Mouse (Mus musculus): ENCODE results near the gene Jund.
A peak's percentile ranks its signal among the peaks of the same experiment; 100 is the strongest.

The Jund gene

DNA sequence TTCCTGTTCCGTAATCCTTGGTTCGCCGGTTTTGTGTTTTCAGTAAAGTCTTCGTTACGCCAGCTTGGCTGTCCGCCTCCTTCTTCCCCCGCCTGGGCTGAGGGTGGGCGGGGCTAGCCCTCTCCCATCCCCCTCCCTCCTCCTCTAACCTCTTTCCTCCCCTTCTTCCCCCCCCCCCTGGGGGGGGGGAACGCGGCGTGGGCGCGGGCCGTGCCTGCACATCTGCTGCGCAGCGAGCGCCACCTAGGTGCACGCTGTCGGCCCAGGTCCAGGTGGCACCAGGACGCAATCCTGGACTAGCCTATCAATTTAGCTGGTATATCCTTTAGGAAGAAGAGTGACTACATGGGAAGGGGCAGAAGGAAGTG, 1.8 kb downstream of the Jund start:
- peak; percentile 96 for DNase-seq

DNA sequence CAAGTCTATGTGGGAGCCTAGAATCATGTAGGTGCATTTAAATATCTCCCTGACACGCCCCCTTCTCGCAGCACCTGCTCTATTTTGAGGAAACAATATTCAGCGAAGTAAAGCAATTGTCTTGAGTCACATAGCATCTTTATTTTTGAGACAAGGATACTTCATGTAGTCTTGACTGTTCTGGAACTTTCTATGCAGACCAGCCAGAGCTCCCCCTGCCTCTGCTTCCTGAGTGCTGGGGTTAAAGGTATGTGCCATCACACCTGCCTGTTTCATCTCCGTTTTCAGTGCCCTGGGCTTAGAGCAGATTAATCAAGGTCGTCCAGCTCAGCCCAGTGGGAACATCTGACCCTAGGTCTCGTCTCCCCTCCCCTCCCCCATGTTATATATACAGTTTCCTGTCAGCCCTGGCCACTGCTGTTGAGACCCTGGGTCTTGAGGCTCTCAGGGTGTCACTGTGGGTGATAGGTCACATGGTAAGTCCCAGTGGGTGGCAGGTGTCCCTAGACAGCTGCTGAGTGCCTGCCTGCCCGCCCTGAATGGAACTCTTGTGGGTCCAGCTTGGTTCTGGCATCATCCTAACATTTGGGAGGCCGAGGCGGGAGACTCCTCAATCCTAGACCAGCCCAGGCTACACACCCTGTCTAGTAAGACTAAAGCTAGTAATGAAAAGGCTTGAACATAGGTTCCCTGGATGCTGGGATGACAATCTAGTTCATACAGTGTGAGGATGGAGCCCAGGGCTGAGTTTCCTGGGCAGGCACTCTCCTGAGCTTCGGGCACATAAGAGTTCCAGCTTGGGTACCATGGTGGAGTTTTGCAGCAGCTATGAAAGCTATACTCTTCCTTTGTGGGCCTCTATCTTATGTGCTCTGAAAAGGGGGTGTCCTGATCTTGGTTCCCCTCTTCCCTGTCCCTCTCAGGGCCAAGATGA, 2.6 kb downstream of the Jund start:
- DNase-seq: no peak

DNA sequence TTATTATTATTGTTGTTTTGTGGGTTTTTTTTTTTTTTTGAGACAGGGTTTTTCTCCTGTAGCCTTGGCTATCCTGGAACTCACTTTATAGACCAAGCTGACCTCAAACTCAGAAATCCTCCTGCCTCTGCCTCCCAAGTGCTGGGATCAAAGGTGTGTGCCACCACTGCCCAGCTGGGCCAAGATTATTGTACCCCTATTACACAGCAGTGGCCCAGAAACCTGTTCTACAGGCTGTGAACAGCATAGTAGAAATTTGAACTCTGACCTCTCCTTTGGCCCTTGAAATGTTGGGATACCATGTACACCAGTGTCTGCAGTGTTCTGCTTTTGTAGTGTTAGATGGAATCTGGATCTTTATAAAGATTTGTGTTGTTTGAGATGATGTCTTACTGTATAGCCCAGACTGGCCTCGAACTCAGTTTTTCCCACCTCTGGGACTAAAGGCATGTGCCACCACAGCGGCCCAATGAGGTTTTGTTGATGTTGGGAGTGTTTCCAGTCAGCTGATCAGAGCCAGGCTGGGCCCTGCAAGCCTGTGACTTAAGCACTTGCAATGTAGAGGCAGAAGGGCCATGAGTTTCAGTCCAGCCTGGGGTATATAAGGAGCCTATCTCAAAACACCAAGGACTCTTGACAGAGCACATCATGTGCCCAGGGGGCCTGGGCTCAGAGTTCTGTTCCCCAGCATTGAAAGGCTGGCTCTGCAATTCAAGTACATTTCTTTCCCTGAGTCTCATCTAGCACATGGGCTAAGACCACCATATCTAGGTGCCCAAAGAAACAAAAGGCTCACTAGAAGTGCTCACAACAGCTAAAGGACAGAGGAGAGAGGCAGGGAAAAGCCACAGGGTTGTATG, 3.5 kb downstream of the Jund start:
- no peak for DNase-seq

DNA sequence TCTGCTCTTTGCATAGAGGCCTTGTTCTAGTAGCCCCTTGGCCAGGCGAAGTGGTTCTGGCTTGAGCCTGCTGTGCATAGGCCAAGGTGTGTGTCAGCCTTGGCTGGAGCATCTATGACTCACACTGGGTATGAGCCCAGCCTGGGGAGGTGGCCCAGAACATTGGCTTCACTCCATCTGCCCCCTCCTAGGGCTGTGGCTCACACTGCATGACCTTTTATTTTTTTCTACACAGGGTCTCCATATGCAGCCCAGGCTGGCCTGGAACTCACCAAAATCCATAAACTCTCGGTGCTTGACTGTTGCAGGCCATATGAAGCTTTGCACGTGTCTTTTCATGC, 4.1 kb downstream of the Jund start:
- no peak for DNase-seq

DNA sequence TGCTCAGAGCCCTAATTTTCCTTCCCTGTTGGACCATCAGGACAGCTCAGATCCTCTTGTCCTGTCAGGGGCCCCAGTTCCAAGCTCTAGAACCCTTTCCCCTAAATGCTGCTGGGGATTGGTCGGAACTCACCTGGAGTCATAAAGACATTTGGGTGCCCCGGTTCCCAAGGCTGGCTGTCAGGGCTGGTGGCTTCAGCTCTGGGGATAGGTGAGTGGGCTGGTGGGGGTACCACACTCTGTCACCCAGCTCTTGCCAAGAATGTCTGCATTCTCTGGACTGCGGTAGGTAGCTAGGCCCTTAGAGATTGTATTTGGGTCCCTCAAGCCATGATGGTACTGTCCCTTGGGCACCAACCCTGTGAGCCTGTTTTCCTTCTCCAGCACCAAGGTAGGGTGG, 4.5 kb downstream of the Jund start, which contains the start of gene Iqcn:
Iqcn (plus strand) TSS at position 171 of the 400 bp plus-strand sequence.
- DNase-seq: no peak

DNA sequence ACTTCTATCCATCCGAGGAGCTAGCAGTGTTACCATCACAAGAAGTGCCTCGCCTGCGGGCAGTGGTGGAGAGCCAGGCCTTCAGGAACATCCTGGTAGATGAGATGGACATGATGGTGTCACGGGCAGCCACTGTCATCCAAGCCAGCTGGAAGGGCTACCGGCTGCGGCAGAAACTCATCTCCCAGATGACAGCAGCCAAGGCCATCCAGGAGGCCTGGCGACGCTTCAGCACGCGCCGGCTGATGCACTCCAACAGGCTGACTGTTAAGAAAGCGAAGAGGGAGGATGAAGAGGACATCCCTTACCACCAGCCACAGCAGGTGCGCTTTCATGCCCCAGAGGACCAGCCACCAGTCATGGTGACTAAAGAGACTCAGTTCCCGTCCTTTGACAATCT, 9.5 kb downstream of the Jund start:
- no peak for DNase-seq

DNA sequence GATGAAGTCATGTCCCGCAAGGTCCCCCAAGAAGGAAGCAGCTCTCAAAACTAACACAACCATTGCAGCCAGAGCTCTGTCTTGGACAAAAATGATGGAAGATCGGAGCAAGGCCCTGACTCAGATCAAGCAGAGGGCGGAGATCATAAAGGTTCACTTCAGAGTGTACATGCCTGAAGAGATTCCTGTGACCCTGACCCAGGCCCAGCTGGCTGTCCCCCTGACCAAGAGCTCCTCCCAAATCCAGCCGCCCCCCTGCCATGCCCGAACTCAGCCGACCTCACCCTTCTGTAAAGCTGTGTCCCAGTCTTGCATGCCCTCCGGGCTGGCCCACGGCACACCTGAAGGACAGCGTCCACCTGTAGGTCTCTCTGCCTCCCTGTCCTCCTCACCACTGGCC, 11.0 kb downstream of the Jund start:
- no peak for DNase-seq

DNA sequence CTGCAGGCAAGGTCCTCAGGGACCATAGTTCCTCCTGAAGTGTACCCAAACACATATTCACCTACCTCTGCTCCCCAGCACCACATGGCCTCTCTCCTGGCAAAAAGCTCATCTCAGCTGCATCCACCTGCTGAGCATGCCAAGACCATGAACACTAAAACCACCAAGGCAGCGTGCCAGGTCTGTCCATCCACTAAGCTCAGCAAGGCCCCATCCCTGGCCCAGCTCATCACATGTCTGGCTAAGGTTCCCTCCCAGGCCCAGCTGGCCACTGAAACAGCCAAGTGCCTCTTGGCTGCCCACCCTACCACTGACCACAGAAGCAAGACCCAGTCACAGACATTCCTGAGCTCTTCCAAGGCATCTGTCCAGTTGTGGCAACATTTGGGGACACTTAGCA, 11.5 kb downstream of the Jund start:
- DNase-seq: no peak

DNA sequence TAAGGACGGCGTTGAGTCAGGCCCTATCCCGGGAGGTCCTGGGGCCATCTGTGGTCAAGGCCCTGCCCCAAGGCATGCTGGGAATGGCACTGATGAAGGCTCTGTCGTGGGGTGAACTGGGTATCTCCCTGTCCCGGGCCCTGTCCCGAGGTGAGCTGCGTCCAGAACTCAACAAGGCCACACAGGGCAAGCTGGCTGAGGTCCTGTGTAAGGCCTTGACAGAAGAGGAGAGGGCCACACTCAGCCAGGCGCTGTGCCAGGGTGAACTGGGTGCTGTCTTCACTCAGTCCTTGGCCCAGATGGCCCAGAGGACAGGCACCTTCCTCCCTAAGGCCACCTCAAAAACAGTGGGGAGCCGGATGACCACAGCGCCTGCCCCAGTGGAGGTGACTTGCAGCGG, 12.3 kb downstream of the Jund start:
- no peak for DNase-seq

DNA sequence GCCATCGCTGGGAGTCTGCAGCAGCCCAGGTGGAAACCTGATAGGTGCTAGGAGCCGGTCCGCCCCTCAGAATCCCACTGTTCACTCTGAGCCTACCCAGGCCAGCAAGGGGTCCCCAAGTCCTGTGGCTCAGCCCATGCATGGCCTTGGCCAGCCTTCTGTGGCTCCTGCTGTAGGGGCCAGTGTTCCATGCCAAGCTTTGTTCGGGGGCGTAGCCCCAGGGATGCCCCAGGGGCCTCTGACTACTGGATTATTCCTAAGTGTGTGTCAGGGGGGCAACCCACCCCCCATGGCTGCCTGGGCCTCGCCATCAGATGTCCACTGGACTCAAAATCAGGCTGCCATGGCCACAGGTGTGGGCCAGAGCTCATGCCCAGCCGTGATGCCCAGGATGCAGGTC, 15.2 kb downstream of the Jund start:
- DNase-seq: no peak

DNA sequence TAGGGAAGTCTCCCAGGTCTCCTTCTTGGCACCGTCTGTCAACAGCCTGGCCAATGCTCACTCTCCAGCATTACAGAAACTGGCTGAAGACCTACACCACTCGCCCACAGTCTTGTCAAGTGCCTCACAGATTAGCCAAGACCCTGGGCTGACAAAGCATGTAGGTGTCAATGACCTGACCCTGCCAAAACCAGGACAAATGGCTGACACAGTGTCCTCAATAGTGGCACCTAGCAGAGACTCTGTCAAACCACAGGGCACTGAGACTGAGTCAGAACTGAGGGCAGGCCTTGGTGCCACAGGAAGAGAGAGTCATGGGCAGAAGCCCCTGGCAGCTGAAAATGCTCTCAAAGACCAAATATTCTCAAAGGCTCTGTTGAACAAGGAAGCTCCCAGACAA, 16.3 kb downstream of the Jund start:
- no peak for DNase-seq

DNA sequence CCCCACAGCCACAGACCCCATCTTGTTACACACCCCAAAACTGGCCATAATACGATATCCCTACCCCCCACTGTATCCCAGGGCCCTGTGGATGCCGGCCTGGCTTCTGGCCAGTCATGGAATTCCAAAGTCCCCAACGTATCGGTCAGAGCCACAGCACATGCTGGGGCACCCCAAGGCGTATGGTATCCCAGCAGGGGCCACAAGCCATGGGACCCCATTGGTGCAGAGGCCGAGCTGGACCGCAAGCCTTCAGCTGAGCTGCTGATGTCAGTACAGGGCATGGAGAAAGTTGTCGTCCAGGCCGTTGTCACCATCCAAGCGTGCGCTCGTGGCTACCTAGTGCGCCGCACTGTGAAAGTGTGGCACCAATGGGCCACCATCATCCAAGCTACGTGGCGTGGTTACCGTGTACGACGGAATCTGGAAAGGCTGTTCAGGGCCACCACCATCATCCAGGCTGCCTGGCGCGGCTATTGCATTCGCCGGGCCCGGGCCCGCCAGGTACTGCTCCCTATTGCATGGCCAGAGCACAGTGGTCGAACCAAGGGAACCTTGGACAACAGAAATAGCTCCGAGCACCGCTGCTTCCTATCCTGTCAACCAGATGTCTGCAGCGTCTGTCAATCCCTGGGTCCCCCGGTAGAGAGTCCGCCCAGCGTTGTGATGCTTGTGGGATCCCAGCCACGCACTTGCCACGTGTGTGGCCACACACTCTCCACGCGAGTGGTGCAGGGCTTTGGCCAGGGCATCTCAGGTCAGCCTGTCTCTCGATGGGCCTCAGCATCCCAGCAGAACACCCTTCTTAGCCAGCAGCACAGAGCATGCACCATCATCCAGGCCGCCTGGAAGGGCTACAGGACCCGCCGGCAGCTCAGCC, 18.0 kb downstream of the Jund start:
- peak; percentile 4 for DNase-seq

DNA sequence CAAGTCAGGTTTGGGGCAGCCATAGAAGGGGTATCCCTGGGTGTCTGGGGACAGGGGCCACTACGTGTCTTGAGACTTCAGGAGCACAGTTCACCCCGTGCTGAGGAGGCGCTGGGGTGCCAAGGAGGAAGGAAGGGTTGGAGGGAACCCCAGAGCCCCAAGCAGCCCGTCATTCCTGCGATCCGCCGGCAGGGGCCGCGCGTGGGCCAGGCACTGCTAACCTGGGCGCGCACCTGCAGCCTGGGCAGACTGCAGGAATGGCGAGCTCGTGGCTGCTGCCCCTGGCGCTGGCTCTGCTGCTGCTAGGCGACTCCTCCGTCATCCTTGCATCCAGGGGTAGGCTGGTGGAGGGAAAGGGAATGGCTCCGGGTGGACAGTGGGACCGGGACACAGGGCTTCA, 19.5 kb downstream of the Jund start, which contains the start of gene Gm3336:
Gm3336 (plus strand) TSS at position 247 of the 400 bp plus-strand sequence.
- peak; percentile 81 for DNase-seq

DNA sequence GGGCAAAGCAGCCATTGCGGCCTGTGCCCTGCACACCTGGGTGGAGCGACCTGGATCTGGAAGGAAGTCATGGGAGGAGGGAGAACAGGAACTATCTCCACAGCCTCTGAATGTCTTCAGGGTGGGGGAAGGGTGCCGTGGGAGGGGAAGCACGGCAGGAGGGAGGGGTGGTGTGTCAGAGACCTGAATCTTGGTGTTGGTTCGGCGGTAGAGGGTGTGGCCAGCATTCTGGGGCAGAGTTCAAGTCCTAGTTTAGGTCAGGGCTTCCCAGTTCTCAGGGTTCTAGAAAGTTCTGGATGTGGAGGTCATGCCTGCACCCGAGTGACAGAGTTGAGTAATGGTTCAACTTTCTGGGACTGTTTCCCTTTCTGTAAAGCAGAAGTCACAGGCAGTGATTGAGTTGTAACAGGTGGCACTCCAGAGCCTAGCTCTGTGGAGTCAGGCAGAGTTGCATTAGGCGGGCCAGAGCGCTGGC, 21.1 kb downstream of the Jund start:
- peak; percentile 13 for DNase-seq

DNA sequence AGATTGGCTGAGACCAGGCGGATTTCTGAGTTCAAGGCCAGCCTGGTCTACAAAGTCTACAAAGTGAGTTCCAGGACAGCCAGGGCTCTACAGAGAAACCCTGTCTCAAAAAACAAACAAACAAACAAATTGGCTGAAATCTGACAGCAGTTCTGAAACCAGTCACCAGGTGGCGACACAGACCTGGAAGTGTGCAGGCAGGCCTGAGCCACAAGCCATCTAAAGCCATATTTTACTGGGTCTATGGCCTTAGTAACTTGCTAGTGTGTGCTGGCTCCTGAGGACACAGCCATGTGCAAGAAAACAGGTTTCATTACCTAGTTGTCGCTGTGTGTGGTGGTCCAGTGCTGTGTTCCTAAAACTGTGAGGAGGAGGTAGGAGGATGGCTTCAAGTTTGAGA, 22.0 kb downstream of the Jund start:
- DNase-seq: peak; percentile 86

DNA sequence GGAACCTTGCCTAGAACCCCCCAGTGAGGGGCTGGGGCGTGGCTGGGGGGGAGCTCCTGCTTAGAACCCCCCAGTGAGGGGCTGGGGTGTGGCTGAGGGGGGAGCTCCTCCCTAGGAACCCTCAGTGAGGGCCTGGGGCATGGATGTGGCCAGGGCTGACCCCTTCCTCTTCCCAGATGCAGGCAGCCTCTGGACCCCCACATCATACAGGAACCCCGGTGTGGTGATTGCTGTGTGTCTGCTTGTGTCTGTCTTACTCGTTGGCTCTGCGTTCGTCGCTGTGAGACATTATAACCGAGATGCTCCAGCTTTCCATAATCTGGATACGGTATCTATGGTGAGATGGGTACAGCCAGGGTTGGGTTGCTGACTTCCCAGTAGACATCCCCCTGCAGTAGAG, 22.9 kb downstream of the Jund start:
- DNase-seq: peak; percentile 3

DNA sequence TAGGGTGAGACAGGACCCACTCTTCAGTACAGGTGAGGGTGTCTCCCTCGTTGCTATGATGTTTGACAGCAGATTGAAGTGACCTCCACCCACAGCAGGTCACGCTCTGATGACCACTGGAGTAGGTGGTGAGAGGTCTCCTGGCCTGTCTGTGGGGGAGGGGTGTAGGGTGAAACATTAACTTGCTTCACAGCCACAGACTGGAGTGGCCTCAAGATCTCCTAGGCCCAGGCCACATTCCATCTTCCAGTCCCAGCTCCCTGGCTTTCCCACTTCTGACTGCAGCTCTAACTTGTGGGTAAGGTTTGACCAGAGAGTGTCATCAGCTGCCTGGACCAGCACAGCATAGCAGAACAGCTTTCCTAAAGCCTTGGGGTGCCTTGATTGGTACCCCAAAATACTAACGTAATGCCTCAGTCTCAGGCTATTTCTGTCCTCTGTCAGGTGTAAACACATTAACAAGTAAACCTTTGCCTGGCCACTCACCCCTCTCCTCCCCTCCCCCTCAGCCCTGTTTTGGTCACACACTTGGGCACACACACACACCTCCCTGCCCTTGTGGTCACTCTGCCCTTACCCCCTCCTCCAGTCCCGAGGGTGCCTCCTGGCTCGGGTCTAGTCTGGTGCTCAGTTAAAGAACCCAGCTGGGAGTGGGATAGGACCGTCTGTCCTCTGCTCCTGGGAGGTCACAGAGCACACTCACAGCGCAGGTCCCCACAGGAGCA, 24.9 kb downstream of the Jund start, which contains the start of gene Pde4c:
Pde4c (plus strand) TSS at position 235 of the 725 bp plus-strand sequence.
- peak; percentile 94 for DNase-seq

DNA sequence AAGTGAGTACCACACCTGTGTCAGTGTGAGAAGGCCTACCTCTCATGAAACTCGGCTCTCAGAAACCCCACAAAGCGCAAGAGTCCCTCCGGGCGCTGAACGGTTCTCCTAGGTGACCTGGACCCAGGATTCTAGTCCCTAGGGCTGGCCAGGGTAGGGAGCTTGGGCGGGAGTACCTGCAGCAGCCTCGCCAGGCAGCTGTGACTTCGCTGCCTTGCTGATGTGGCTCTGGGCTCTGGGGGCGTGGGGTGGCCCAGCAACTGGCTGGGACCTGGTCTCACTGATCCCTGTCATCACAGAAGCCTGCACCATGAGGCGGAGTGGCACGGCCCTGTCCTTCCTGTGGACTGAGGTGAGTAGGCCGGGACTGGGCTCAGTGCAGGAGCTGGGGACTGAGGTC, 25.5 kb downstream of the Jund start:
- DNase-seq: no peak

DNA sequence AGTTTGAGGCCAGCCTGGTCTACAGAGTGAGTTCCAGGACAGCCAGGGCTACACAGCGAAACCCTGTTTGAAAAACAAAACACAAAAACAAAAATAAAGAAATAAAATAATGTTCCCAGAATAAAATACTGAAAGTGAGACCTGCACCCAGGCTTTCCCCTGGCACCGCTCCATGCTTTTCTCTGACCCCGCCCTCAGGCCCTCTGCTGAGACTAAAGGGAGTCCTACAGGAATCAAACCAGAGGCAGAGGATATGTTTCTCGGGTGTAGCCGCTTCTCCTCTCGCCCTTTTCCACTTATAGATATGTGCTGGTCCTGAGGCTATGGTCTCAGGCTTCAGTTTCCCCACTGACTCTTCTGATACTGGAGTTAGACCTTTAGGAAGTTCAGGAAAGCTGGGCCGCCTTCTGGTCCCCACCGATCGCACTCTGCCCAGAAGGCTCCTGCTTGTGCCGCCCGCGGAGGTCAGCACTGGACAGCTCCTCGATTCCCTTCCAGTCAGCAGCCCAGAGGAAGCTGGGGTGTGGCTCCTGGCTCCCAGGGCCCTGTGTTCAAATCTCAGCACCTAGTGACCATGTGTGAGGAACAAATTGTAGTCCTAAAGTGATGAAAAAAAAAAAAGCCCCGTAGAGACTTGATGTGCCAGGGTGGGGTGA, 27.2 kb downstream of the Jund start:
- peak; percentile 70 for DNase-seq

DNA sequence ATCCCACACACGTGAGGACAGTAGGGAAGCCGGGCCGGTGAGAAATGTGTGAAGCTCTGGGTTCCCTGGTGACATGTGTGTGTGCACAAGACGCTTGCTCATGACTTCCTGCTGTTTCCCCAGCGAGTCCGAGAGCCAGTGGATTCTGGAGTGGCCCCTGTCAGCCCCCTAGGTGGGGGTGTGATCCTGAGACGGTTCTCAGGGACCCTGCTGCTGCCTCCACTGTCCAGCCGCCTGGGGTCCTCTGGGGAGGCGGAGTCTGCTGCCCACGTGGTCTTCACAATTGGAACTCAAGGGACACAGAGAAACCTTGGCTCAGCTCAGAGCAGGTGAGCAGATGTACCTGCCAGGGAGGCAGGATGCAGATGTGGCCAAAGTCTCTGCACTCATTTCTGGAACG, 28.0 kb downstream of the Jund start:
- no peak for DNase-seq

DNA sequence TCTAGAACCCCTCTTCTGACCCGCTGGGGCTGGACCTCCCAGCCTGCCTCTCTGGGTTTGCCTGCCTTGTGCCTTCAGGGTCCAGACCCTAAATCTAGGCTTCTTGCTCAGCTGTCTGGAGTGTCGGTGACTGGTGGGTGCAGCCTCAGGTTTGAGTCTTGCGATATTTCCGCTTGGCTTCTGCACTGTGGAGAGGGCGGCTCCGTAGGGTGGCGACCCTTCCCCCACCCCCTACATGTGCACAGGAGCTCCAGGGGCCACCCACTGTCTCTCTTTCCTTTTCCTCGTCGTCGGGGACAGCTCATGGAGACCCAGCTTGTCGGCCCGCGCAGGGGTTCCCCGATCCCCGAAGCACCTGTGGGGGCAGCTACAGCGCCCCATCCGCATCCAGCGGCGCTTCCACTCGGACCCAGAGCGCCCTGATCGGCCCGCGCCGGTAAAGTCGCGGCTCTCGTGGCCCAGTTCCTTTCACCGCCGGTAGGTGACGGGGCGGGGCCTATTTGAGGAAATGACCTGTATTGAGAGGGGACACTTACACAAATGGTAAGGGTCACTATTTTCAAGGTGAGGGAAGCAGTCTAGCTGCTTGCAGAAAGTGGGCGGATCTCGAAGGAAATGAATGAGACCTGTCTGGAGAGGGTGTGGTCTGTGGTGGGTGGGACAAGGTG, 31.2 kb downstream of the Jund start:
- DNase-seq: no peak

Data from kidney, postnatal 14 days (tissue).